Mouse (Mus musculus): ENCODE data around the gene 6030452D12Rik. TPM values are rescaled to one million over a fixed set of nuclear protein-coding genes. Genes with fewer than 3 reads are reported as not detected.

6030452D12Rik gene
- total and polyA plus RNA-seq, 3 experiments, result not detected

DNA sequence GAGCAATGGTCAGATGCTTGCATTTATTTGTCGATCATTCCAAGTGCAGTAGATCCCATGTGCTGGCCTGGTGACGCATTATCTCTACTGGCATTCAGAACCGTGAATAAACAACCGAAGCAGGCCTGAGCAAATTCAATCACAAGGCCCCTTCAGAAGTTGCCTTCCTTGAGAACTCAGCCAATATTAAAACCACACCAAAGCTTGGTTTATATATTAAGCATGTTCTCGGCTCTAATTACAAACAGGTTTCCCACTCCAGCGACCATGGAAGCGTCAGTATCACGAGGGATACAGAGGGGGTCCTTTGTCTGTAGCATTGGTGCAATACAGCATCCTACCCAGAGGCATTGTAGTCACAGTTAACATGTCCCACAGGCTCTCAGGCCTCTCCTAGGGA, 42.7 kb downstream of the 6030452D12Rik start:
- no peak overlapping the region for H3K4me2 ChIP-seq (ENCODE audit: insufficient read depth, low read depth, poor library complexity, severe bottlenecking)
- no peaks in the 10 kb centered on the region for H3K27me3 ChIP-seq (replicated peaks)
- no peak for DNase-seq (ENCODE audit: extremely low read depth)
- TF ChIP-seq SMC3 (IDR thresholded peaks at IDR 0.05; ENCODE audit: low read depth, low read length) (no peak), CHD2 (IDR thresholded peaks at IDR 0.05; ENCODE audit: low read length) (no peak), NRF1 (IDR thresholded peaks at IDR 0.05; ENCODE audit: low read depth, low read length) (no peak), RAD21 (IDR thresholded peaks at IDR 0.05; ENCODE audit: low read depth, low read length) (no peak), PAX5 (IDR thresholded peaks at IDR 0.05; ENCODE audit: low read length) (no peak), JUND (conservative IDR thresholded peaks at IDR 0.05; ENCODE audit: low read depth, low read length) (no peak), EP300 (IDR thresholded peaks at IDR 0.05; ENCODE audit: low read length) (no peak), KAT2A (IDR thresholded peaks at IDR 0.05; ENCODE audit: insufficient replicate concordance, low read length) (no peak), ZC3H11A (IDR thresholded peaks at IDR 0.05; ENCODE audit: low read depth, low read length) (no peak), UBTF (IDR thresholded peaks at IDR 0.05; ENCODE audit: low read depth, low read length) (no peak), BHLHE40 (IDR thresholded peaks at IDR 0.05; ENCODE audit: low read depth, low read length) (no peak), ETS1 (conservative IDR thresholded peaks at IDR 0.05; ENCODE audit: low read depth, low read length) (no peak), RCOR1 (conservative IDR thresholded peaks at IDR 0.05; ENCODE audit: low read depth, low read length) (no peak), MAX (IDR thresholded peaks at IDR 0.05; ENCODE audit: low read length) (no peak), CHD1 (IDR thresholded peaks at IDR 0.05; ENCODE audit: low read depth, low read length) (no peak), HCFC1 (IDR thresholded peaks at IDR 0.05; ENCODE audit: low read depth, low read length) (no peak), ZKSCAN1 (IDR thresholded peaks at IDR 0.05; ENCODE audit: borderline replicate concordance, low read depth, low read length) (no peak), POLR2AphosphoS2 (IDR thresholded peaks at IDR 0.05; ENCODE audit: low read depth, low read length) (no peak), ZNF384 (IDR thresholded peaks at IDR 0.05; ENCODE audit: low read depth, low read length) (no peak), GABPA (IDR thresholded peaks at IDR 0.05; ENCODE audit: insufficient replicate concordance, low read depth, low read length) (no peak)
- H3K9me3 ChIP-seq (replicated peaks; ENCODE audit: low read length), result no peaks in the 10 kb centered on the region
- no peaks in the 10 kb centered on the region for H3K79me2 ChIP-seq (replicated peaks; ENCODE audit: control insufficient read depth, extremely low read depth, insufficient read depth, poor library complexity, severe bottlenecking)
- in situ Hi-C loops (cut with MboI; ENCODE audit: low pct_ligation_motif_present, low pct_unique_long_range_greater_than_20kb, low sequenced_read_pairs), result loop anchor here (10.0 kb wide), 1 partner anchor 128 kb away; the partner anchor contains the start of gene Zfp90
- H3K4me3 ChIP-seq (replicated peaks in 1 of 3; ENCODE audit: low read depth in 2 of 3, low read length in 2 of 3, poor library complexity in 1 of 3), result no peak overlapping the region
- dilution Hi-C loops (cut with MboI; ENCODE audit: extremely low pct_ligation_motif_present, extremely low pct_unique_long_range_greater_than_20kb, low sequenced_read_pairs), result no loop called here
- H3K27ac ChIP-seq (ENCODE audit: insufficient read depth, low read depth), result no peak overlapping the region
- H3K36me3 ChIP-seq (replicated peaks in 1 of 2; ENCODE audit: control insufficient read depth in 1 of 2, insufficient read depth in 1 of 2, low read length in 1 of 2), result no peaks in the 10 kb centered on the region
- no peak overlapping the region for H3K9ac ChIP-seq (ENCODE audit: insufficient read depth, low read depth)
- H3K4me1 ChIP-seq (ENCODE audit: control insufficient read depth in 1 of 2, insufficient read depth in 2 of 2), result peaks cover 0 to 2% of the 10 kb centered on the region in 2 experiments; a peak in 2 of 4 replicates

DNA sequence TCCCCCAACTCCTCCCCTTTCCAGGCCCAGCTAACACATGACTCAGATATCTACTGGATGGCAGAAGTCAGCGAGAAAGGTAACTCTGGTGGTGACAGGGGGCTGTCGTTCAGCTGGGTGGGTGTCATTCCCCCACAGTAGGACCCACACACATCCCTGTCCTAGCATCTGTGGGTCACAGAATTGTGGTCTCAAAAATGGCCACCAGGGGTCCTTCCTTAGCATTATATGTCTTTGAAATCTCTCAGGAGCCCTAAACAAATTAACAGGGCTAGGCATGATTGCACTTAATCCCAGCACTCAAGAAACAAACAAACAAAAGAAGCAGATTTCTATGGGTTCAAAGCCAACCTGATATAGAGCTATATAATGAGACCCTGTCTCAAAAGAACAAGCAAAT, 44.8 kb downstream of the 6030452D12Rik start:
- in situ Hi-C loops (cut with MboI; ENCODE audit: low pct_ligation_motif_present, low pct_unique_long_range_greater_than_20kb, low sequenced_read_pairs), result loop anchor here (10.0 kb wide), 1 partner anchor 130 kb away; the partner anchor contains the start of gene Zfp90

More for the DNA sequence above, 44.8 kb downstream of the 6030452D12Rik start:
- Histone ChIP-seq H3K4me1 (ENCODE audit: control insufficient read depth in 1 of 2, insufficient read depth in 2 of 2) (peaks cover 0 to 5% of the 10 kb centered on the region in 2 experiments; a peak in 2 of 4 replicates), H3K9ac (ENCODE audit: insufficient read depth, low read depth) (no peak overlapping the region), H3K9me3 (replicated peaks; ENCODE audit: low read length) (no peaks in the 10 kb centered on the region), H3K36me3 (replicated peaks in 1 of 2; ENCODE audit: control insufficient read depth in 1 of 2, insufficient read depth in 1 of 2, low read length in 1 of 2) (no peaks in the 10 kb centered on the region), H3K27ac (ENCODE audit: insufficient read depth, low read depth) (no peak overlapping the region), H3K4me3 (replicated peaks in 1 of 3; ENCODE audit: low read depth in 2 of 3, low read length in 2 of 3, poor library complexity in 1 of 3) (no peak overlapping the region), H3K4me2 (ENCODE audit: insufficient read depth, low read depth, poor library complexity, severe bottlenecking) (no peak overlapping the region), H3K79me2 (replicated peaks; ENCODE audit: control insufficient read depth, extremely low read depth, insufficient read depth, poor library complexity, severe bottlenecking) (no peaks in the 10 kb centered on the region), H3K27me3 (replicated peaks) (no peaks in the 10 kb centered on the region)
- TF ChIP-seq SMC3 (IDR thresholded peaks at IDR 0.05; ENCODE audit: low read depth, low read length) (peak; percentile 59), EP300 (IDR thresholded peaks at IDR 0.05; ENCODE audit: low read length) (no peak), RAD21 (IDR thresholded peaks at IDR 0.05; ENCODE audit: low read depth, low read length) (peak; percentile 34), CTCF (conservative IDR thresholded peaks at IDR 0.05 in 1 of 2, IDR thresholded peaks at IDR 0.05 in 1 of 2; ENCODE audit: low read depth in 2 of 2, low read length in 2 of 2) (peak; percentile 25 to 54; a peak in 3 of 4 replicates)
- no peak for DNase-seq (ENCODE audit: extremely low read depth)
- dilution Hi-C loops (cut with MboI; ENCODE audit: extremely low pct_ligation_motif_present, extremely low pct_unique_long_range_greater_than_20kb, low sequenced_read_pairs), result no loop called here
